Mouse (Mus musculus): ENCODE data around the gene Kntc1.

The Kntc1 gene

DNA sequence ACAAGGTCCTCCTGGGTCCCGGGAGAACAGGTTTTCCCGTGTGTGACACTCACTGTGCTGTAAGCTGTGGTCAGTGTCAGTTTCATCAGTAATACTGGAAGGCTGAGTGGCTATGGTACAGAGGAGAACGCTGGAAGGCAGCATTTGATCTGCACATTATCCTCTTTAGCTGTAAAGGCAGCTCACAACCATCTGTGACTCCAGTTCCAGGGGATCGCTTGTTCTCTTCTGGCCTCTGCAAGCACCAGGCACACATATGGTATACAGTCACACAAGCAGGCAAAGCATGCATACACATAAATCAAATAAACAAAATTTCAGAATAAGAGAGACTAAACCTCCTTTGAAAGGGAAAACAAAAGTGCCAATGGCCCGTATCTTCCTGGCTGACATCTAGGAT, 59.0 kb downstream of the Kntc1 start:
- DNase-seq (ENCODE audit: extremely low spot score, low spot score) = no peak

DNA sequence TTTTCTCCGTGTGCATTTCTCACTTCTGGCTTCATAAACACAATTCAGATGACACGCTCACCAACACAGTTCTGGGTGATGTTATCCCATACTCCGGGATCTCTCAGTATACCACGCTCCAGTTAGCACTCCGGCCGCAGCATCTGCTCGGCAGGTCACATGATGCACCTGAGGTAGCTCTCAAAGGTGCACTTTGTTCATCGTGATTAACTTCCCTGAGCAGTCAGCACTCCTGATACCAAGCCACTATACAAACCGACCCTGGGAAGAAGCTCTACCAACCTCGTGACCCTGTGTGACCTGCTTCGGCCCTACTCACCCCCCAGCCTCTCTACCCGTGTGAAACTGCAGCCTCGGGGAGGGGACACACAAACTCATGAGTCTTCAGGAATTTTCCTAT, 59.6 kb downstream of the Kntc1 start:
- DNase-seq (ENCODE audit: extremely low spot score, low spot score) = no peak

DNA sequence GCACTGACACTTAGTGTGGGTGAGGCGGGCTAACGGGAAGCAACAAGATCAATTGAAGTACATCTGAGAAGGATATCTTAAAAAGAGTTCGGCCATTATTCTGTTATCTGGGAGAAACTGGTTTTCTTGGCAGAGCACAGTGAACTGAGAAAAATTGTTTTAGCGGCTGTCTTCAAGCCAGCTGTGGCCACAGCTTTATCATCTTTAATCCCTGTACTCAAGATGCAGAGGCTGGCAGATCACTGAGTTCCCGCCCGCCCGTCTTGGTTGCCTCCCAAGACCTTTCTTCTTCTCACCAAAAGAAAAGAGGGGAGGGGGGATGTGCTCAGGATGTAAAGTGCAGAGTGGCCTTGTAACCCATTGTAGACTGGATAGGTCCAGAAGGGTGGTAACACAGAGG, 67.4 kb downstream of the Kntc1 start:
- DNase-seq (ENCODE audit: extremely low spot score, low spot score) = no peak

DNA sequence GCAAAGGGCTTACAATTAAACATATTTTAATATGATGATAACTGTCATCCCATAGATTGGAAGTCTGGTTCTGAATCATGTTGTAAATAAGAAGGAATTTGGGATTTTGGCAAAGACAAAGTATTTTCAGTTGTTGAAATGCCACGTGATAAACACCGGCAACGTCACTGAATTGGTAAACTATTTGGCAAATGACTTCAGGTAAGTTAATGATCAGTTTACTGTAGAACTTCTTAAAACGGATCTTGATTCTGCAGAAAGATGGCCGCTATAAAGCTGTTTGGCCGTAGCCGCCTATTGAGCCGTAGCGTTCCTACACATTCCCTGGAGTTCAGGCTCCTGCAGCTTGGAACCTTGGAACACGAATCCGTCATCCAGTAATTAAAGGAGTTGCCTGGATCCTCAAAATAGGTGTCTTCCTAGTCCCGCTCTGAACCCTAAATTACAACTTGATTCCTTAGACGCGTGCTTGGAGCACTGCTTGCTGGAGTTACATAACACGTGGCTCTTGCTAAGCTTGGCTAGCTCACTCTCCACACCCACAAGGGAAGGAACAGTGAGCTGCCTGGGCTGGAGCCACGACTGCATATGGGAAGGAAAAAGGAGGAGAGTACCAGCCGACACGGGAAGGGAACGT, 69.5 kb downstream of the Kntc1 start:
- no peak for DNase-seq (ENCODE audit: extremely low spot score, low spot score)

DNA sequence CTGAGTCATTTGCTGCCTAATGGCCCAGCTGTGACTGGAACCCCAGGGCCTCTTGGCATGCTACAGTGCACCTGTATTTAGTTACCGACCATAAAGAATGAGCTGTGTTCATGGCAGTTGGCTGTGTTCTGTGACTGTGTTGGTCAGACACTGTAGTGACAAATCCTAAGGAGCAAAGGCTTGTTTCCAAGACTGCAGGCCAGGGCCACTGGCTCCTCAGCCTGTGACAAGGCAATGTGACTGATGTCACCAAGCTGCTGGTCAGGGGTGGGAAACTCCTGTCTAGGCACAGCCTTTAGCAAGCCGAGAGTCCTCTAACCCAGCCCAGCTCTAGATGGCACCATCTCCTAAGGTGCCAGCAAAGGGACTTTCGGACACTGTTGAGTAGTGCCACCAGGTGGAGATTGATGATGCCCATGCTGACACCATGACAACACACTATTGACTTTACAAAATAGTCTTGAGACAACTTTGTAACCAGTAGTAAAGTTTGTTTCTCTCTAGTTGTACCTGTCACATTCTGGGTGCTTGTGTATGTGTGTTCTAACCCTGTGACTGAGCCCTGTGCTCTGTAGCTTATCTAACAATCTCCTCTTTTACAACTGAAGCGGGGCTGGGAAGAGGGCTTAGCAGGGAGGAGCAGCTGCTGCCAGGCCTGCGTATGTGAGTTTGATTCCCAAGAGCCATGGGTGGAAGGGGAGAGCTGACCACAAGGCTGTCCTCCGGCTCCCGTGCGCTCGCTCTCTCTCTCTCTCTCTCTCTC, 71.2 kb downstream of the Kntc1 start:
- DNase-seq (ENCODE audit: extremely low spot score, low spot score) = no peak

DNA sequence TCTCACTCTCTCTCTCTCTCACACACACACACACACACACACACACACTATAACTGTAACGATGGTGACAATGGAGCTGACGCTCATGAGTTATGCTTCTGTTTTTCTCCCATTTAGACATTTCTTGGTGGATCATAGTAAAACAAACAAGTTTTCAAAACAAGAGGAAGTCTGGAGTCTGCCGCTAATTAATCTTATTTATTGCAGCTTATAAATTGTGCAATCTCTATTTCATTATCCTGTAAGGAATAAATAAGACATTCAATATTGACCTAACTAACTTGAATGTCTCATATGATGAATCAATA, 71.7 kb downstream of the Kntc1 start:
- DNase-seq (ENCODE audit: extremely low spot score, low spot score) = no peak

DNA sequence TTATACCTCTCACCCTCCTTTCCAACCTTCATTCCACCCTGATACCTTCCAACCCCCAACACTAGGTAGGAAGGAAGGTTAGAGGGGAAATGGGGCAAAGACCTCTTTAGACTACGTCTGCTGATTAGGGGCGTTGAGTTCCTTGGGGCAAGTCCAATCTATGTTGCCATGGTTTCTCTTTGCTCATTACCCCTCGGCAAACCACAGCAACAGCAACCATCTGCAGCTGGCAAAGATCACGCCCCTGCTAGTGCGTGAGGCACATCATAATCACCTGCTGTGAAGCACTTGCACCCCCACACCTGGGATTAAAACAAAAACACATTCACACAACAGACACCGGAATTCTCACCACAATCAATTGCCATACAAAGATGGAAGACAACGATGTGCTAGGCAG, 73.2 kb downstream of the Kntc1 start:
- no peak for DNase-seq (ENCODE audit: extremely low spot score, low spot score)

DNA sequence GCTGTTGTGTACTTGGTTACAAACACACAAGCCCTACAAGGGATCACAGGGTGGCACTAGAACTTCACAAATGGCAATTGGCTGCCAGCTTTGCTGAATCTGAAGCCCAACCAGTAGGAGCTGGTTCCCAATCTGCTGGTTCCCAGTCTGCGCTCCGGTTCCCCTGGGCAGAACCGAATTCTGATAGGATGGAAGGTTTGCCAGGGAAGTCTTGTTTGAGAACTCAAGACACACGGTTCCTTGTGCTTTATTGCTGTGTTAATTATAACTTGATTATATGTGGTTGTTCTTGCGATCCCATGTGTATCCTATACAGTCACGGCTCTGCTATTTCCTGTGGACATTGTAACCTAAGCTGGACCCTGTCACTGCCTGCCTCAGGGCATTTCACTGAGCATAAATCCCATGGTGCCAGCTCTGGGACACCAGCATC, 78.2 kb downstream of the Kntc1 start:
- no peak for DNase-seq (ENCODE audit: extremely low spot score, low spot score)

DNA sequence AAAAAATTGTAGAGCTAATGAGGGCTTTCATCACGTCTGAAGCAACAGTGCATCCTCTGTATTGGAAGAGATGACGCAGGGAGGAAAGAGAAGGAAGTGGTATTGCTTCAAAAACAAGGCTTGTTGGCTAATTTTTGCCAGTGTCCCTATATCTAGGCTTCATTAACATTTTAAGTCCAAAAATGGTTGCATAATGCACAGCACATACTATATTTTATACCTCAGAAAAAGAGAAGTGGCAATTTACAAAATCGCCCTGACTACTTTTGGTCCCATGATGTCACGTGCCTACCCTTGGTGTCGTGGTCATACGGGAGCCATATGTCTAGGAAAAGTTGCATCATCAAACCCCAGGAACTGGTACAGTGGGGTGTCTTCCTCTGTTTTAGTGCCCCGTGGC, 82.8 kb downstream of the Kntc1 start:
- no peak for DNase-seq (ENCODE audit: extremely low spot score, low spot score)

DNA sequence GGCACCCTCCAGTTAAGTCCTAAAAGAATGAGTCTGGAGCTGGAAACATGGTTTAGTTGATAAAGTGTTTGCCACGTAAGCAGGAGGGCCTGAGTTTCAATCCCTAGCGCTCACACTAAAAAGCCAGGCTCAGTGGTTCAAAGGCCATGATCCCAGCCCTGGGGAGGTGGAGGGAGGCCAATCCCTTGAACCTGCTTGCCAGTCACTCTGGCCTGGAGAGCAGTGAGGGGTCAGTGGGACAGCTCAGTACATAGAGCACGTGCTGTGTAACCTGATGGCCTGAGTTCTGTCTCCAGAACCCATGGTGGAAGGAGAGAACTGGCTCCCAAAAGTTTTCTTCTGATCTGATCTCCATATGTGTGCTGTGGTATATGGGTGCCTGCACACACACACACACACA, 85.3 kb downstream of the Kntc1 start:
- no peak for DNase-seq (ENCODE audit: extremely low spot score, low spot score)

DNA sequence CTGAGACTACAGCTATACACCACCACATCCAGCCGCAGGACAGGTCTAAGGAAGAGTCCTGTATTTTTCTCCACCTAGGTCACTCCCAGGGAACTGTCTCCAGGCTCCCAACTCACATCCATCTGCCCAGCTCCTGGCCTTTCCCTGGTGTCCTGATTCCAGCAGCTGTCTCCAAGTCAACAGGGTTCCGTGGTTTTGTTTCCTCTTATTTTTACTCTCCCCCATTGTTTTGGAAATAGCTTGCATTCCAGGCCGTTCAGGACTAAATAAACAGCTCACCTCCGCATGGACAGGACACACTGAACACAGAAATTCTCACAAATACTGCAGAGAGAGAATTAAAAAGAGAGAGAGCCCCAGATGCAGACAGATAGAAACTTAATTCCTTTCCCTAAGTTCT, 87.9 kb downstream of the Kntc1 start:
- no peak for DNase-seq (ENCODE audit: extremely low spot score, low spot score)

DNA sequence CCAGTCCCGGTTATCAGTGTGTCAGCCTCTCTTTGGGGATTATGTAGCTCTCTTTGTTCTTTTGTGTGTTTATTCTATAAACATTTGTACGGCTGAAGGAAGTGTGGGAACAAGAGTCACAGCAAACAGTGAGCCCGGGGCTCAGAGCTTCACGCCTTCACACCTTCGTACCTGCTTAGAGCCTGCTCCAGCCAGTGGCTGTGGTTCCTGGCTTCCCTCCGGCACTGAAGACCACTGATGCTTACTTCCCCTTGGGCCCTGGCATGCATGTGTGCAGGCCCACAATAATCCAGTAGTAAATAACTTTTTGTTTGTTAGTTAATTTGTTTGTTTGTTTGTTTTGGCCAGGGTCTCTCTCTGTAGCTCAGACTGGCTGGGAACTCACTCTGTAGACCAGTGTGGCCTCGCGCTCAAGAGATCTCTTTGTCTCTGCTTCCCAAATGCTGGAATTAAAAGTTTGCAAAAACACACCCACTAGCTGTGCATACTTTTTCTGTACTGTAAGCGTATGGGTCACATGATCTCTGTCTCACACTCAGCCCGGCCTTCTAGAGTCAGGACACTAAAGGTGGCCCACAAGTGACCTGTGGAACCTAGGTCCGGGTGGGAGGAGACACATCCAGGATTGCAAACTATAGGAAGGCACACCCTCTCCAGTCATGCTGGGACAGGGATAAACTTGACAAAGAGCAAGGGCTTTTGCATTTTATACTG, 92.9 kb downstream of the Kntc1 start:
- no peak for DNase-seq (ENCODE audit: extremely low spot score, low spot score)

DNA sequence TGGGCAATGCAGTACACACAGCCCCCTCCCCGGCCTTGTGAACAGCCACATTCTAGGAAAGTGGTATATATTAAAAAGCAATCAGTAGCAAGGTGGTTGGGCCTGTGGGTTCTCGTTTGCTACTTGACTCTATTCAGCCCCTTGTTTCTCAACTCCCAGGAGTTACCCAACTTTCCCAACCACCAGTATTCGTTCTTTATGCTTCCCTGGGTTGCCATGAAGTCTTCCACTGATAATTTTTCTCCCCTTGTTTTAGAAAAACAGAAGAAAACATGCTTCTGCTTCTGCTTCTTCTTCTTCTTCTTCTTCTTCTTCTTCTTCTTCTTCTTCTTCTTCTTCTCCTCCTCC, 93.4 kb downstream of the Kntc1 start:
- no peak for DNase-seq (ENCODE audit: extremely low spot score, low spot score)

DNA sequence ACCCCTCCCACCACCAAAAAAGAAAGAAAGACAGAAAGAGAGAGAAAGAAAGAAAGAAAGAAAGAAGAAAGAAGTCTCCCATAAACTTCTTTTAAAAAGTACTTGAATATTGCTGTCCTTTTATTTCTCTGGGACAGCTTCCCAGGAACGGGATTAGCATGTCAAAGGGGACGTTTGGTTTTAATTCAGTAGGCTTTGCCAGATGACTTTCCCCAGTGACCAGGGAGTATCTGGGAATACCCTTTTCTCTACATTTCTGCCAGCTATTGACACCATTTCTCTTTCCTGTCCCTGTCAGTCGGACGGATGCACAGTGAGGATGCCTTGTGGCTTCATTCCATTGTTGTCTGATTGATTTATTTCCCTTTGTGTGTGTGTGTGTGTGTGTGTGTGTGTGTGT, 94.3 kb downstream of the Kntc1 start:
- no peak for DNase-seq (ENCODE audit: extremely low spot score, low spot score)

DNA sequence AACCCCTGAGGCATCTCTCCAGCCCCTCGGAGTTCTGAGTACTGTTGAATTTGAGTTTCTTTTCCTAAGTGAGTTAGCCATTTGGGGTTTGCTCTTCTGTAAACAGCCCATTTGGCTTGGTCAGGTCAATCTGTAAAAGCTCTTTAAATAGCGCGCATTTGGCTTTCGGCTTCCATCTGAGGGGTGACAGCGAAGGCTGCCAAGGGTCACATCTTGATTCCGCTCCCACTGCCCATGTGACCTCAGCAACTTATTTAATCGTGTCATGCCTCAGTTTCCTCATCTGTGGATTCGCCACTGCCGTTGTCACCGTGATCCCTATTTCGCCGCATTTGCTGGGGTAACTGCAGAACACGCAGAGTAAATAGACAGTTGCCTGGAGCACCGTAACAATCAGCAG, 94.8 kb downstream of the Kntc1 start:
- DNase-seq (ENCODE audit: extremely low spot score, low spot score) = no peak

DNA sequence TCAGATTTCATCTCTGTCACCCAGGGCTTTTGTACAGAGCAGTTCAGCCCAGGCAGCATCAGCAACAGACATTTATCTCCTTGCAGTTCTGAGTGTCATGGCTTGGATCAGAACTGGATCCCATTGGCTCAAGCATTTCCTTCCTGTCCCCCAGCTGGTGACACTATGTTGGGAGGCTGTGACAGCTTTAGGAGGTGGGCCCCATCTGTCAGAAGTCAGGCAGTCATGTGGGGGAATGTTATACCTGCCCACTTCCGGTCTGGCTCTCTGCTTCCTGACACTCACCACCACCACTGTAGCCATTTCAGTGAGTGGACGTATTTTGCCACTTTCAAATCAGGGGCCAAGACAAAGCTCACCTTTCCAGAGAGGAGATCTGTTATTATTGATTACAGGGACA, 101.9 kb downstream of the Kntc1 start:
- no peak for DNase-seq (ENCODE audit: extremely low spot score, low spot score)

DNA sequence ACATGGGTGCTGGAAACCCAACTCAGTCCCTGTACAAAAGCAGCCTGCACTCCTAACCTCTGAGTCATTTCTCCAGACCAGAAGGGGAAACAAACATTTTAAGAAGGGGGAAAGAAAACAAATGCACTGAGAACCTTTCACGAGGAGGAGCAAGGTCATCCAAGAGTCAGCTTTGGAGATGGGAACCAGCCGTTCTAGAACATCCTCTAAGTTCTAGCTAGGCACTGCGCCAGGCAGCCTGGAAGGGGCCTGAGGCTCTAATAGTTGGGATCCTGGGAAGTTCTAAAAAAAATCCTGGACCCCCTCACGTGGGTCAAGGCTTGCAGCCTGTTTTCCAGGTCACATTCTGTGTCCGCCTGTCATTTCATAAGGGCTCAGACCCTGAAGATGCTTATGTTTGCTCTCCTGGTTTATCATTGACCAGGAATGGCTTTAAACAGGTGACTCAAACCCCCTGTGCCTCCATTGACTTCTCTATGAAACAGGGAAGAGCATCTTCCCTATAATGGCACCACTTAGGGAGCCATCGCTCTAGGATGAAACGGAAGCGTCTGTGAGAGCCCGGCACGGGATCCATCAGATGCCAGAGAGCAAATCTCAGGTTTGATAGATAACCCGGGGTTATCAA, 104.5 kb downstream of the Kntc1 start:
- DNase-seq (ENCODE audit: extremely low spot score, low spot score) = no peak

DNA sequence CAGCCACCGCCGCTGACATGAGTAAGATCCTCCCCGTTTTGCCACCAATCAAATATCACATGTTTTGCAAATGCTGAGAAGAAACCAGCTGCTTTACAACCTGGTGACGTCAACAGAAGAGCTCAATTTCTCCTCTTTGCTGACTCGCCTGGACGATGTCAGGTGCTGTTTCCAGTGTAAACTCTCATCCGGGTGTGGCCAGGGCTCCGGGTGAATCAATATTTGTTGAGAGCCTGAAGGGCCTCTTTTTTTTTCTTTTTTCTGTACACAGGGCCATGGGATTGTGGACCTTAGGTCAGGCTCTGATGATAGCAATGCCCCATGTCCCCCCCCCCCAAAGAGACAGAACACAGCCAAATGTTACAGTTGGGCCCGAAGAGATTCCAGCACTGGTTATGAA, 105.0 kb downstream of the Kntc1 start:
- no peak for DNase-seq (ENCODE audit: extremely low spot score, low spot score)

DNA sequence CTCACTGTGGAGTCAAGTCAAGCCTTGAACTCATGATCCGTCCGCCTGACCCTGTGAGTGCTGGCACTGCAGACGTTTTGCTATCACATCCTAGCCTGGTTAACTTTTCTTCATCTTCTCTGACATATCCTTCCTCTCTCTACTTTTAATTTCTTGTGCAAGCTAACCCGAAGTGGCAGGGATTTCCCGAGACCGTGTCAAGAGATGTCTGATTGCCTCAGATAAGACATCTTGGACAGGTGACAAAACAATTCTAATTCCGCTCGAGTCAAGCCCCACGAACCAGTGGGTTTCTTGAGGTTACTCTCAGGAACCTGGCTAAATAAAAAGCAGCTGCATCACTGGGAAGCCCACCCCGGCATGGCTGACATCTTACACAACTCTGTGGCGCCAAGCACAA, 109.3 kb downstream of the Kntc1 start:
- DNase-seq (ENCODE audit: extremely low spot score, low spot score) = no peak

DNA sequence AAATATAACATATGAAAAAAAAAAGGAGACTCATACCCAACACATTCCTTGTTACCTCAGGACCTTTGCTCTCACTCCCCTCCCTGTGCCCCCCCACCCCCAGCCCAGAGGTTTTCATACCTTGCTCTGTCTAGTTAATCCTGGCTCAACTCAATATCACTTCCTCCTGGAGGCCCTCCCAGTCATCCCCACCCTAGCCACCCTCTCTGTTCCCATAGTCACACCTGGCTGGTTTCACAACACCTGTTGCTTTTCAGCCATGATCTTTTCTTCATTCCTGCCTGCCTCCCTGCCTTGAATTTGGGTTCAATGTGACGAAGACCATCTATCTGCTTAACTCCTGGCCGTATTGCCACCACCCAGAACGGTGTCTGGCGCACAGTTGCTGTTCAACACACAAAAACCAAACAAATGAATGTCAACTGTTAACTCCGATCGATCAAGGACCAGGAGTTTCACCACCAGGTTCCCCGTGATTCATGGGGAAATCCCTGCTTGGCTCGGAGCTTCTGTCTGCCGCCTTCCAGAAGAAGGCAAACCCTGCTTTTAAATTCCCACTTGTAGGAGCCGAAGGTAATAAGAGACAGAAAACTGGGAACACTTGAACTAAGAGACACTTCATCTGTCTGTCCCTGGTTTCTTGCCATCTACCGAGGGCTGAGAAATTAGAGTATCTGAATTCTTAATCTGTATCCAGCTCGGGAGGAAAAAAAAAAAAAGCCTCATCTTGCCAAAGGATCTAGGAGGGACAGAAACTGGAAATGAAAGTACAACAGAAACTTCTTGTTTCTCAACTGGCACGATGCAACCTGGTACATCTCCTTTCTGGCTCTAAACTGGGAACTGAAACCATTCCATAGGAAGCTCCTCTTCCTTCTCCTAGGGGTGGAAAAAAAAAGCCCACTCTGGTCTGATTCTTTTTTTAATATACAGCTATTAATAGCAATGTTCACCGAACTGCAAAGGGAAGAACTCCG, 113.1 kb downstream of the Kntc1 start:
- DNase-seq (ENCODE audit: extremely low spot score, low spot score) = no peak

DNA sequence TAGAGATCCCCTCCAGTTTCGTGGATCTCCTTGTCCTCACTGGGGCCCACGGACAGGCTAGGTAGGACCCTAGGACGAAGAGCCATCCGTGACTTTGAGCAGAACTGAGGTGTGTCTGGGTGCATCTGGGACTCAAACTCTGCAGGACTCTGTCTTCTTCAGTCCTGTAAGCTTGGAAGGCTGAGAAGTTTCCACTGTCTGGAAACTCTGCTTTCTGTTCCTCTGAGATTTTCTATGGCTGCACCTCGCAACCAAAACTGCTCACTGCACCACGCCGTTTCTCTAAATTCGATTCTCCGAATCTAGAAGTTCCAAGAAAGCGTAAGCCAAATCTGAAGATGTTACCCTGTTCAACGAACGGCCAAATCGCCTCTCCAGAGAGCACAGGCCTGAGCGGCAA, 114.4 kb downstream of the Kntc1 start:
- no peak for DNase-seq (ENCODE audit: extremely low spot score, low spot score)

Measured in neural tube, embryonic 10.5 days (tissue).